Mouse (Mus musculus) frontal cortex, postnatal 10 days (tissue): ENCODE data around the gene Tnrc6a.
A peak's percentile ranks its signal among the peaks of the same experiment; 100 is the strongest.

Experiments
- DNase-seq, 2 experiments: peaks; one replicate each; pipeline ENCODE4 v3.0.0; 2022; ENCODE audit warnings: low spot score in 2 of 2, mixed read lengths in 1 of 2

The Tnrc6a gene

DNA sequence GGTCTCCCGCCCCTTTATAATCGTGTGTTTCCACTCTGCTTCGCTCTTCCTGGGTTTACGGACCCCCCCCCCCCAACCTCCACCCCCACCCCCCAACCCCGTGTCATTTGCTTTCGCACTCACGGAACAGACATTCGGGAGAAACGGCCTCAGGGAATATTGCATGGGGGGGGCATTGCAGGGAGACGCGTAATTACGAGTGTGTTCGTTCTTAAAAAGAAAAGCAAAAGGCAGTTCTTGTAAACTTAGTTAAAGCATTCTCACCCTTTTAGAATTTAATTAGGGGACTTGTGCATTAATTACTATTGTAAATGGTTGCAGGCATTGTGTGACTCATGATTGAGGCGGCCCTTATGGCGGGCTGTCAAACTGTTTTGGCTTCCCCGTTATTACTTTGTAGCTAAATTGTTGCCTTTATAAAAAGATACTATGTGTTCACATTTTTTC, 1.1 kb downstream of the Tnrc6a start:
- DNase-seq, result peak in 1 of 2 experiments; percentile 23

- DNase-seq, result no peak
Observed at GRCm38 (mm10) chr7:123126056-123126455, 2.4 kb downstream of the Tnrc6a start.

- no peak for DNase-seq
Observed at GRCm38 (mm10) chr7:123127301-123127700, 3.6 kb downstream of the Tnrc6a start.

DNA sequence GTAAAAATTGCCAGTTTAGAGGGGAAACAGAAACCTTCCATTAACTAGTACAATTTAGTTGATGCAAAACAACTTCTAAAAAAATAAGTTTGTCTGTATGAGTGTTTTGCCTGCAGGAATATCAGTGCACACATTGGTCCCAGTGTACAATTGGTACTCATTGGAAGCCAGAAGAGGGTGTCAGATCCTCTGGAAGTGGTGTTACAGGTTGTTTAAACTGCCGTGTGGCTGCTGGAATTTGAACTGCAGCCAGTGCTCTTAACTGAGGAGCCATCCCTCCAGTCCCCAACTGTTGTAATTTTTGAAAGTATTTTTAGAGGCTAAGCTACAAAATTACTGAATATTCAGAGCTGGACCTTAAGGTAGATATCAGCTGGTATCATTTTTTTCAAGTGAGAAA, 4.3 kb downstream of the Tnrc6a start:
- no peak for DNase-seq

DNA sequence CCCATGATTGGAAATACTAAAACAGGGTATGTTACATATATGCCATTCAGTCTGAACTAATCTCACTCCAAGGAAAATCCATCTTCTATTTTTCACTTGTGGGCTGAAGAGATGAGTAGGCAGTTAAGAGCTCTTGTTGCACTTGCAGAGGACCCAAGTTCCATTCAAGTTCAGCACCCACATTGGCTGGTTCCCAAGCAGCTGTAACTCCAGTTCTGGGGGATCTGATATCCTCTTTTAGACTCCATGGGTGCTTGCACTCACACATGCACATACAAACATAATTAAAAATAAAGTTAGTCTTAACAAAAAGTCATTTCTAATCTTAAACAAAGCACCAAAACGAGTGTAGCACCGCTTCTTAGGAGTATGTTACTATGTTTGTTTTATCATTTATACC, 5.4 kb downstream of the Tnrc6a start:
- DNase-seq, result no peak

- DNase-seq, result no peak
Observed at GRCm38 (mm10) chr7:123130198-123130597, 6.5 kb downstream of the Tnrc6a start.

DNA sequence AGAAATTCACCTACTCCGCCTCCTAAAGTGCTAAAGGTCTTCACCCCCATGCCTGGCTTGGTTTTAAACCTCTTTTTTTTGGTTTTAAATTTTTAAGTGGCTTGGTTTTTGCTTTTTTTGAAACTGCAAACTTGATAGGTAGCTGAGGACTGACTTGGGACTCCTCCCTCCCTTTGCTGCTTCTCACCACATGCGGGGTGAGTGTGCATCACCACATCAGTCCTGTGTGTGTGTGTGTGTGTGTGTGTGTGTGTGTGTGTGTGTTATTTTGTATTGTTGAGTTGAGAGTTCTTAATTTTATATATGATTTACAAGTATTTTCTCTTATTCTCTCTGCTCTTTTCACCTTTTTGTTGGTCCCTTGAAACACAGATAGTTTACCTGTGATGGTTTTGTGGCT, 8.7 kb downstream of the Tnrc6a start:
- no peak for DNase-seq

DNA sequence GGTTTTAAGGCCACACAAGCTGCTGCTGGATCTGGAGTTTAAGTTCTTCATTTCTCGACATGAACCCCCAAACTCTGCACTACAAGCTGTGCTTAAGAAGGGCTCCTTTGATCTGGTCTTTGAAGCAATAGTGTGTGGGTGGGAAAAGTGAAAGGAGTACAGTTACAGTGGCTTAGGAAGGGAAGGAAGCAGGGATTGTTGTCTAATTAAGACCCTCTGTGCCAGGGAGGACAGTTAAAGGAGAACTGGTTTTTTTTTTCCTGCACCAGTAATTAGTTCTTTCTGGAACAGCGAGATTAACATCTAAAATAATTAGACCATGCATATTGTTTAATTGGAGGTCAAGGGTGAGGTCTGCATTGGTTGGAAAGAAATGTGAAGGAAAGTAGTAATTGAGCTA, 11.2 kb downstream of the Tnrc6a start:
- DNase-seq, result no peak

GRCm38 (mm10) chr7:123135655-123136054, 12.0 kb downstream of the Tnrc6a start:
- no peak for DNase-seq

GRCm38 (mm10) chr7:123138001-123138400, 14.3 kb downstream of the Tnrc6a start:
- no peak for DNase-seq

- DNase-seq, result no peak
Observed at GRCm38 (mm10) chr7:123146141-123146846, 22.6 kb downstream of the Tnrc6a start.

- no peak for DNase-seq
Observed at GRCm38 (mm10) chr7:123147787-123148186, 24.1 kb downstream of the Tnrc6a start.

GRCm38 (mm10) chr7:123148935-123149334, 25.2 kb downstream of the Tnrc6a start:
- no peak for DNase-seq

- no peak for DNase-seq
Observed at GRCm38 (mm10) chr7:123162346-123162745, 38.7 kb downstream of the Tnrc6a start.

DNA sequence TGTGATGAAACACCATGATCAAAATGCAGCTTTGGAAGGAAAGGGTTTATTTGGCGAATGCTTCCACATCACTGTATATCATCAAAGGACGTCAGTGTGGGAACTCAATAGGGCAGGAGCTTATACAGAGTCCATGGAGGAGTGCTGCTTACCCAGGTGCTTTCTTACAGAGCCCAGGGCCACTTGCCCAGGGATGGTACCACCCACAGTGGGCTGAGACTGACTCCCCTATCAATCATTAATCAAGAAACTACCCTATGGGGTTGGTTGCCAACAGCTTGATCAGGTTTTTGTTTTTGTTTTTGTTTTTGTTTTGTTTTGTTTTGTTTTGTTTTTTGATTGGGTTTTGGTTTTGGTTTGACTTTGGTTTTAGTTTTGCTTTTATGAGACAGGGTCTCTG, 43.8 kb downstream of the Tnrc6a start:
- no peak for DNase-seq

DNA sequence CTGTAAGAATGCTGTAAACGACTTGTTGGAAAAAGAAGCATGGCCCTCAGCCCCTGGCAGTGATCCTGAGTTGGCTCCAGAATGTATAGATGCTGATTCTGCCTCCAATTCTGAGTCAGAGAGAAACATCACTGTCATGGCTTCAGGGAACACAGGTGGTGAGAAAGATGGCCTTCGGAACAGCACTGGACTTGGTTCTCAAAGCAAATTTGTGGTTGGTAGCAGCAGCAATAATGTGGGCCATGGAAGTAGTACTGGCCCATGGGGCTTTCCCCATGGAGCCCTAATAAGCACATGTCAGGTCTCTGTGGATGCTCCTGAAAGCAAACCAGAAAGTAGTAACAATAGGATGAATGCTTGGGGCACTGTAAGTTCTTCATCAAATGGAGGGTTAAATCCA, 45.9 kb downstream of the Tnrc6a start:
- no peak for DNase-seq

DNA sequence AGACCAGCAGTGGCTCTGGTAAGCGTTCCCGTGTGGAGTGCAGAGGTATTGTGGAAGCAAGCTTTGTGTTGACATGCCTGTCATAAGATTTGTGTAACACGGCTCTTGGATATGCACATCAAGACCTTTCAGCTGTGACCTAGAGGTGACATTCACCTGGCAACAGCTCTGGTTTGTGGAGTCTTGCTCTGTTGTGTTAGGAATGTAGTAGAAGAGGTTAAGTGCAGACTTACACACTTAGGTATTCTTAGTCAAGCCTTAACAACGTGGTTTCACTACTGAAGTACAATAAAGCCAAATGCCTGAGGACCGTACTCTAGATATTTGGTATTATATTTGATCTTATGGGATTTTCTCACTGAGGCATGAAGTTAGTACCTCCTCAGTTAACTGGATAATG, 48.4 kb downstream of the Tnrc6a start:
- no peak for DNase-seq

DNA sequence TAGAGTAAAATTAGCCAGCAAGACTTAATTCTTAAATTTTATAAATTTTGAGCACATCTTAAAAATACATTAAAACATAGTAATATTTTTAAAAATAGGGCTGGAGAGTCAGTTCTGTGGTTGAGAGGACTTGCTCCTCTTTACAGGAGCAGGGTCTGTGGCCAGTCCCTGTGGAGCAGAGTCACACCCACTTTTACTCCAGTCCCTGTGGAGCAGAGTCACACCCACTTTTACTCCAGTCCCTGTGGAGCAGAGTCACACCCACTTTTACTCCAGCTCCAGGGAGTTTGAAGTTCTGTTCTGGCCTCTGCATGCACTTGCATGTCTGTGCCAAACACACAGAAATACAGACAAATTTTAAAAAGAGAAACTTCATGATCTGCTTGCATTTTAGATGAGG, 53.5 kb downstream of the Tnrc6a start:
- DNase-seq, result no peak

GRCm38 (mm10) chr7:123181787-123182701, 58.4 kb downstream of the Tnrc6a start:
- no peak for DNase-seq

DNA sequence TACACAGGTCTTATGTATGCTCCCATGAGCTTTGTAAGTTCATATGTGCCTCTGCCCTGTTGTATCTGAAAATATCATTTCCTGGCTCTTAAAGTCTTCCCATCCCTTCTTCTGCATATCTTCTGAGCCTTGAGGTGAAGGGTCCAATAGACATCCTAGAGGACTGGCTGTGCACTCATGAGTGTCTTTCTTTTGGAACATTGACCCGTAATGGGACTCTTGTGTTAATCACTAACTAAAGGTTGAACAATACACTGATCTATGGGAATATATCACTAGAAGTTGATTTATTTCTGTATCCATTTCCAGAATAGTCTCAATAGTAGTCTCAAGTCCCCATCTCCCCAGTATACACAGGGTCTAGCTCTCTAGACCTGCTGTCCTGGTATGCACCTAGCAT, 61.2 kb downstream of the Tnrc6a start:
- no peak for DNase-seq

DNA sequence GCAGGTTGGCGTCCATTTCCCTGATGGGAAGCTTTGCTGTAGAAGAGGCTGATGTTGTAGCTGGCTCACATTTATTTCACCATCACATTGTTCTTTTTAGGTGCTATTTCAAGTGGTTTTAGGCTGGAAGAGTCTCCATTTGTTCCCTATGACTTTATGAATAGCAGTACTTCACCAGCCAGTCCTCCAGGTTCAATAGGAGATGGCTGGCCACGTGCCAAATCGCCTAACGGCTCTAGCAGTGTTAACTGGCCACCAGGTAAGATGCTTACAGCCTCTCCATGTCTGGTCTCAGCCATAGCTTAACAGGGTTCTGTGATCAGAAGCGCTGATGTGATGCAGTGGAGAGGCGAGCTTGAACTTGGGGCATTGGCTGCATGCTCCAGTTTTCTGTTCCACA, 62.8 kb downstream of the Tnrc6a start:
- DNase-seq, result no peak

DNA sequence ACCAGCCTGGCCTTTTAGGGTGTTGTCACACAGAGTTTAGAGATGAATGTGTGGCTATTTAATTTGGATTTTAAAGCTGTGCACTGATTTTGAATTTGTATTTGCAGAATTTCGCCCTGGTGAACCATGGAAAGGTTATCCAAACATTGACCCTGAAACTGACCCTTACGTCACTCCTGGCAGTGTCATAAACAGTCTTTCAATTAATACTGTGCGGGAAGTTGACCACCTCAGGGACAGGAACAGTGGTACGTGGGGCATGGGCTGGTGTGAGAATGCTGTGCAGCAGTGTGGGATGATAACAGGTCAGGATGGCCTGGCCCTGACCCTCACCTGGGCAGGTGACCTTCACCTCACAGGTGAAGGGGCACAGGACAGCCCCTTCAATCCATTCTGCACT, 63.6 kb downstream of the Tnrc6a start:
- no peak for DNase-seq

DNA sequence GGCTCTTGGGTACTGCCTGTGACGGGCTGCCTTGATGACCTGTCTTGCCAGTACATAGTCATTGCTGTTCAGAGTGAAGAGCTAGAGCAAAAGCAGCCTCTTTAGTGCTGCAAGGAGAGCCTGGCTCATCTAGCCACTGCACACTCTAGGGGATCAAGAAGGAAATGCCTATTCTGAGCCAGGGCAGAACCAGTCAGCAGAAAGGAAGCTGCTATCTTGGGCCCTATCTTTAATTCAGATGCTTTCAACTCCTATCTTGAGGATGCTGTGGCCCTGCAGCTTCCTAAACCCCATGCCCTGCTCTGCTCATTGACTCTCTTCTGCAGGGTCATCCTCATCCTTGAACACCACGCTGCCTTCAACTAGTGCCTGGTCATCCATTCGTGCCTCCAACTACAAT, 64.8 kb downstream of the Tnrc6a start:
- DNase-seq, result no peak
